Mouse (Mus musculus): ENCODE data around the gene Cstf3. TPM values are rescaled to one million over a fixed set of nuclear protein-coding genes. Genes with fewer than 3 reads are reported as not detected.

Gene Cstf3
- 36.2 and 49.1 TPM in 2 replicates for polyA plus RNA-seq (2015; fragmentation: Nextera tagmentation; extraction: Ambion mirVana)

DNA sequence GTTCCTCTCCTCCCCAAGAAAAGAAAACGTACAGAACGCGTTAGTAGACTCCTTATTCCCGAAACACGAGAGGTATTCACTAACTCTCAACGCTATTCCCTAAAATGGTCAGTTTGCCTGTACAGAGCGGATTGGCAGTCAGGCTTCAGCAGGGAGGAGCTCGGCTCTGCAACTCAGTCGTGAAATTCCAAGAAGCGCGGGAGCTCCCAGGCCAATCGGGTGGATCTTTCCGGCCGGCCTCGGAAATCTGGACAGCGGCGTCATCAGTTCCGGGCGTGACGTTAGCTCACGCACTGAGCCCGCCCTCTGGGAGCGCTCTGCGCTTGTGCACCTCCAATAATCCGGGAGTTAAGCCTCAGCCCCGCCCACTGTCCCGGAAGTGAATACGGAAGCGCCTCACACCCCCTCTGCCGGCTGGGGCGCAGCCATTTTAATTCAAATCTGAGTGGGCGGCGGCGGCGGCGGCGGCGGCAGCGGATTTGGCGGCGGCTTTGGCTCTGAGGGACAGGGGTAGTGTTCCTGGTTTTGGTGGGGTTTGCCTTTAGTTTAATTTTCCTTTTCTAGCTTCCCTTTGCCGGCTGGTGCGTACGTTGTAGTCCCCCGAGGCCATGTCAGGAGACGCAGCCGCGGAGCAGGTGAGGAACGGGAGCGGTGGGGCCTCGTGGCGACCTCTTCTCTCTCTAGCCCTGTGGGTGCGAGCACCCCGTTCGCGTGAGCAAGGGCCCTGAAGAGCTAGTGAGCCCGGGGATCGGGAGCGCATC is at the start of gene Cstf3:
Gene Cstf3 (plus strand): TSS at position 456 of the 761 bp plus-strand sequence.

DNA sequence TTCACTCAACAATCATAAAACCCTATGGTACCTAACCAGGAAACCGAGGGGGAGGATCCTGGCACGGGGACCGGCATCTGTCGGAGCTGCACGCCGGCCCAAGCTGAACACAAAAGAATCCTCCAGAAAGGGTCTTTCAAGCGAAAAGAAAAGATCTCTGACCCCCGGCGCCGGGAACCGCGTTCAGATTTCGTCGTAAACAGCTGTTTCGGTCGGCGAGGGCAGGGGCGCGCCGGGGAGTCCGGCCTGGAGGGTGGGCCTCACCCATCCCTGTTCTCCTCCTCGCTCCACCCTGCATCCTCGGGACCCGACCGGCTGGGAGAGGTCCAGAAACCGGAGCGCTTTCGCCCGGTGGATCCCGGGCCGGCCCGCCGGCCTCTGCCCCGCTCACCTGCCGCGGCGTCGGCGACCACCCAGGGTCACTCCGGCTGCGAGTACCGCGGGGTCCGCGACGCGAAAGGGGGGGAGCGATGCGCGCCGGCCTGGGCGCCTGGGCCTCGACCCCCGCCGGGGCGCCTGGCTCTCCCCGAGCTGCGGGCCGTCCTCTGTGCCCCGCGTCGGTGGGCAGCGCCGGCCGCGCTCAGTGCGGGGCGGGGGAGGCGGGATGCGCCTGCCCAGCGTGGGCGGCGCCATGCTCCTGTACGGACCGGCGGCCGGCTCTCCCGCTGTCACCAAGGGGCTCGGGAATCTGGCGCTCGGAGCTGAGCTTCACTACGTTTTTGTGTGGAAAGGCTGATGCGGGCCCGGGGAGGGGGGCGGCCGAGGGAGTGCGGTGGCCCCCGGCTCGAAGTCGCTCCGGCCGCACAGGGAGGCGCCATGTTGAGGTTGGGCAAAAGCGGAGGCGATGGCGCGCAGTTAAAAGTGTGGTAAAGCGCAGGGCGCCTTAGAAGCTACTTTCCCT is 121.5 kb downstream of the Cstf3 start, which contains the start of gene Tcp11l1:
Gene Tcp11l1 (minus strand): TSS at position 585 of the 901 bp plus-strand sequence.

Other genes with a start within 250 kb of the Cstf3 start
- gene D430041D05Rik, start 179.5 kb upstream of the Cstf3 start, polyA plus RNA-seq (2015; fragmentation: Nextera tagmentation; extraction: Ambion mirVana), result 0.01 and 0.04 TPM in 2 replicates
- 14.9 and 17.5 TPM in 2 replicates for gene Hipk3, start 96.1 kb upstream of the Cstf3 start, polyA plus RNA-seq (2015; fragmentation: Nextera tagmentation; extraction: Ambion mirVana)
- 36.2 and 38.8 TPM in 2 replicates for gene Tcp11l1, start 121.6 kb downstream of the Cstf3 start, polyA plus RNA-seq (2015; fragmentation: Nextera tagmentation; extraction: Ambion mirVana)
- gene Pin1rt1, start 125.9 kb downstream of the Cstf3 start, polyA plus RNA-seq (2015; fragmentation: Nextera tagmentation; extraction: Ambion mirVana), result not detected in 2 replicates
- 9.5 and 12.0 TPM in 2 replicates for gene Depdc7, start 152.4 kb downstream of the Cstf3 start, polyA plus RNA-seq (2015; fragmentation: Nextera tagmentation; extraction: Ambion mirVana)
- gene Qser1, start 226.2 kb downstream of the Cstf3 start, polyA plus RNA-seq (2015; fragmentation: Nextera tagmentation; extraction: Ambion mirVana), result 3.2 and 4.4 TPM in 2 replicates

Measured in urinary bladder, postnatal 0 days (tissue).